Mouse (Mus musculus): ENCODE measurements around the gene Prickle4. TPM values are rescaled to one million over a fixed set of nuclear protein-coding genes. Genes with fewer than 3 reads are reported as not detected.

The Prickle4 gene
- polyA plus RNA-seq, 1 experiment from 2014 or later: 0.53 TPM

DNA sequence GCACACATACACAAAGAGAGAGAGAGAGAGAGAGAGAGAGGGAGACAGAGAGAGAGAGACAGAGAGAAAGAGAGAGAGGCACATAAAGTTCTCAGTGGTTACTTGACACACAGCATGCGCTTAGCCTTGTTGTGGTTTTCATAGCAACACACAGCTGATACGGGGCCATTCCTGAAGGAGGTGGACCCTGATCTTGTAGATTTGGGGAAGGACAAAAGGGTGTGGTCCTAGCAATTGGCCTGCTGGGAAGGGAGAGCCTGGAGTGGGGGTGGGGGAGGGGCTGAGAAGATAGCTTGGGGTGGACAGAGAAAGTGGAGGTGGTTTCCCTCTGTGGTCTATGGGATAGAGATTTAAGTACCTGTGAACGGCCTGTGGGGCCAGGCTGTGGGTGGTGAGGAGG lies 15.5 kb upstream of the Prickle4 start:
- DNase-seq (ENCODE audit: low spot score): no peak
- no peaks in the 10 kb centered on the region for H3K27me3 ChIP-seq (replicated peaks; ENCODE audit: control insufficient read depth, insufficient read depth, low read length)
- no peak for ATAC-seq (replicated peaks; ENCODE audit: low FRiP score, low TSS enrichment, low read depth)
- WGBS: 66% methylated on average over 3 of the region's 3 CpGs
- H3K4me2 ChIP-seq (ENCODE audit: low read length): no peak overlapping the region
- no peak overlapping the region for H3K9ac ChIP-seq (ENCODE audit: low read length)
- H3K36me3 ChIP-seq (ENCODE audit: control insufficient read depth, insufficient read depth, low read length): no peaks in the 10 kb centered on the region
- H3K27ac ChIP-seq (ENCODE audit: low read depth): no peak overlapping the region
- no peaks in the 10 kb centered on the region for H3K9me3 ChIP-seq (ENCODE audit: control insufficient read depth, low read length)
- no peaks in the 10 kb centered on the region for H3K4me1 ChIP-seq (replicated peaks; ENCODE audit: control insufficient read depth, insufficient read depth, low read length)
- no peak overlapping the region for H3K4me3 ChIP-seq (ENCODE audit: low read depth, low read length)

DNA sequence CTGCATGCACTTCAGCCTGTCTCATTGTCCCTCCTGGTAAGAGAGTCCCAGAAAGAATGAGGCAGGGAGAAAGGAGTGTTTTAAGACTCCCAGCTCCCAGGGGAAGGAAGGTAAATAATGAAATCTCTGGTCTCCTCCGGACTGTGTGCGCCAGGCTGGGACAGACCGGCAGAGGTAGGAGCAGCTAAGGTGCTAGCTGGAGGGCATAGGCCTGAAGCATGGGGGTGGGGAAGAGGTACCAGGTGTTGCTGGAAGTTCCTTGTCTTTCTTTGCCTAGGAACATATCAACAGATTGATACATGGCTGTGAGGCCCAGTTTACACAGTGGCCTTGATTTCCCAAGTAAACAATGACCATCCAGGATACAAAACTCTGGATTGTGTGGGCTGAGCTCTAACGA lies 14.4 kb upstream of the Prickle4 start:
- DNase-seq (ENCODE audit: low spot score) (no peak), ATAC-seq (replicated peaks; ENCODE audit: low FRiP score, low TSS enrichment, low read depth) (no peak)
- H3K4me1 ChIP-seq (replicated peaks; ENCODE audit: control insufficient read depth, insufficient read depth, low read length): no peaks in the 10 kb centered on the region
- no peaks in the 10 kb centered on the region; the same call in 1 of the 2 replicates for H3K36me3 ChIP-seq (ENCODE audit: control insufficient read depth, insufficient read depth, low read length)
- H3K4me3 ChIP-seq (ENCODE audit: low read depth, low read length): no peak overlapping the region
- H3K27ac ChIP-seq (ENCODE audit: low read depth): no peak overlapping the region; the same call in 1 of the 2 replicates
- no peaks in the 10 kb centered on the region for H3K9me3 ChIP-seq (ENCODE audit: control insufficient read depth, low read length)
- no peaks in the 10 kb centered on the region for H3K27me3 ChIP-seq (replicated peaks; ENCODE audit: control insufficient read depth, insufficient read depth, low read length)
- no peak overlapping the region for H3K9ac ChIP-seq (ENCODE audit: low read length)
- no peak overlapping the region for H3K4me2 ChIP-seq (ENCODE audit: low read length)
- WGBS: 57% methylated on average over 4 of the region's 4 CpGs

DNA sequence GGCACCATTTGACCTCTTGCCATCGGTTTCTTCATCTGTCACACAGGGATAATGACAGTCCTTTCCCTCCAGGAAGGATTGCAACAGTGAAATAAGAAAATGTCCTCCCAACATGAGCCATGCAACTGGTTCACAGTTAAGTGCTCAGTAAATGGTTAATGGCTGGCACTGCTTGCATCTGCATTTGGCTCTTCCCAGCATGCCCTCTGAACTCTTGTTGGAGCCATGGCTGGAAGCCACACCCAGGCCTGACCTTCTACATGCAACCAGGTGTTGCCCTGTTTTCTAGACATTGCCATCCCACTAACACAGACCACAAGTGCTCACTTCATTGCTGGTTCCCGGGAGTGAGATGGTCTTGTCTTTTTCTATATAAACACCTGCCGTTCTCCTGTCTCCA lies 13.4 kb upstream of the Prickle4 start:
- no peak overlapping the region for H3K27ac ChIP-seq (ENCODE audit: low read depth)
- H3K9me3 ChIP-seq (ENCODE audit: control insufficient read depth, low read length): no peaks in the 10 kb centered on the region
- WGBS: 81% methylated on average over 3 of the region's 3 CpGs
- peaks cover 3% of the 10 kb centered on the region; the same call in 1 of the 2 replicates for H3K4me1 ChIP-seq (replicated peaks; ENCODE audit: control insufficient read depth, insufficient read depth, low read length)
- no peak overlapping the region for H3K4me2 ChIP-seq (ENCODE audit: low read length)
- ATAC-seq (replicated peaks; ENCODE audit: low FRiP score, low TSS enrichment, low read depth) (no peak), DNase-seq (ENCODE audit: low spot score) (no peak)
- peaks cover 6% of the 10 kb centered on the region; the same call in 1 of the 2 replicates for H3K36me3 ChIP-seq (ENCODE audit: control insufficient read depth, insufficient read depth, low read length)
- H3K9ac ChIP-seq (ENCODE audit: low read length): no peak overlapping the region
- no peak overlapping the region for H3K4me3 ChIP-seq (ENCODE audit: low read depth, low read length)
- H3K27me3 ChIP-seq (replicated peaks; ENCODE audit: control insufficient read depth, insufficient read depth, low read length): no peaks in the 10 kb centered on the region

DNA sequence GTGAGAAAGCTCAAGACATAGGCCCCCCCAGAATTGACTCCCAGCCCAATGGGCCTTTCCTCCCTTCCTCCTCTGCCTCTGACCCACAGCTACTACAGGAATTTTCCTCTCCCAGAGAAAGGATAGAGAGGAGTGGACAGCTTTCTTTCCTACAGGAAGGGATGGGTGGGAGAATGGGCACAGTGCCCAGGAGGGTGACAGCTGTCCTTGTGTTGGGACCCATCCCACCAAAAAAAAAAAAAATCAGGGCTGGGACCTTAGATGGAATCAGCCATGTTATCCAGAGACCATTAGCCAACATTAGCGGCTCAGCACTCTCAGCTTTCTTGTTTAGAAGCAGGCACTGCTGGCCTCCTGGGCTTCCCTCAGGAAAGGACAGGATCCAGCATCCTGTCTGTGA lies 11.7 kb upstream of the Prickle4 start:
- ATAC-seq (replicated peaks; ENCODE audit: low FRiP score, low TSS enrichment, low read depth): no peak
- 53% methylated on average over 1 of the region's 1 CpGs for WGBS
- H3K4me2 ChIP-seq (ENCODE audit: low read length): no peak overlapping the region

DNA sequence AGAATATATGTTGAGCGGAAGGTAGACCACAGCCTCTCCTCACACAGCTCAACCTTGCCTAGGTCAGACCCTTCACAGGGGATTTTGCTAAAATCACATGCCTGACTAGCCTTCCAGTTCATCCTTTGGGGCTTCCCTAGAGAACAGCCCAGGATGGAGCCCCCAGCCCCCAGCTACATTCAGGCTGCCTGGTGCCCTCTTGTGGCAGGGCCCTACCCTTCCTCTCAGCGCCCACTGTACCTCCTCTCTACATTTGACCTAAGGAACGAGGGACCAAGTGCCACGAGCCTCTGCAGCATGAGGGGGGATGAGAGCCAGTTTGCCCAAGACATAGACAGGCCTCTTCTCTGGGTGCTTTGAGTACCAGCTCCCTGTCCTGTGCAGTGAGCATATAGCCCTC lies 10.2 kb upstream of the Prickle4 start:
- Histone ChIP-seq H3K27ac (ENCODE audit: low read depth) (no peak overlapping the region), H3K4me2 (ENCODE audit: low read length) (no peak overlapping the region), H3K27me3 (replicated peaks; ENCODE audit: control insufficient read depth, insufficient read depth, low read length) (no peaks in the 10 kb centered on the region), H3K9me3 (ENCODE audit: control insufficient read depth, low read length) (no peaks in the 10 kb centered on the region), H3K36me3 (ENCODE audit: control insufficient read depth, insufficient read depth, low read length) (peaks cover 30% of the 10 kb centered on the region), H3K4me1 (replicated peaks; ENCODE audit: control insufficient read depth, insufficient read depth, low read length) (peaks cover 4% of the 10 kb centered on the region; the same call in 1 of the 2 replicates), H3K4me3 (ENCODE audit: low read depth, low read length) (no peak overlapping the region), H3K9ac (ENCODE audit: low read length) (no peak overlapping the region)
- DNase-seq (ENCODE audit: low spot score) (no peak), ATAC-seq (replicated peaks; ENCODE audit: low FRiP score, low TSS enrichment, low read depth) (no peak)
- WGBS: 87% methylated on average over 4 of the region's 4 CpGs

More for the DNA sequence above, 11.7 kb upstream of the Prickle4 start:
- no peak overlapping the region for H3K27ac ChIP-seq (ENCODE audit: low read depth)
- H3K9ac ChIP-seq (ENCODE audit: low read length): no peak overlapping the region
- no peaks in the 10 kb centered on the region for H3K27me3 ChIP-seq (replicated peaks; ENCODE audit: control insufficient read depth, insufficient read depth, low read length)
- peaks cover 17% of the 10 kb centered on the region for H3K36me3 ChIP-seq (ENCODE audit: control insufficient read depth, insufficient read depth, low read length)
- no peak overlapping the region for H3K4me3 ChIP-seq (ENCODE audit: low read depth, low read length)
- no peak for DNase-seq (ENCODE audit: low spot score)
- peaks cover 4% of the 10 kb centered on the region; the same call in 1 of the 2 replicates for H3K4me1 ChIP-seq (replicated peaks; ENCODE audit: control insufficient read depth, insufficient read depth, low read length)
- H3K9me3 ChIP-seq (ENCODE audit: control insufficient read depth, low read length): no peaks in the 10 kb centered on the region

DNA sequence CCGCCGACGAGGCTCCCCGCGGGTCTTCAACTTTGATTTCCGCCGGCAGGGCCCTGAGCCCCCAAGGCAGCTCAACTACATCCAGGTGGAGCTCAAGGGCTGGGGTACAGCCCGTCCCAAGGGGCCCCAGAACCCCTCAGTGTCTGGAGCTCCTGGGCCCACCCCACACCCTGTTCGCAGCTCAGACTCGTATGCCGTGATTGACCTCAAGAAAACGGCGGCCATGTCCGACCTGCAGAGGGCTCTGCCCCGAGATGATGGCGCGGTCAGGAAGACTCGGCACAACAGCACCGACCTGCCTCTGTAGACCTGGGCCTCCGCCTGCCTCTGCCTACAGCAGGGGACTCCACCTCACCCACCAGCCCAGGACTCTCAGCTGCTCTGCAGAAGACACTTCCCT lies 9.0 kb upstream of the Prickle4 start:
- no peak for DNase-seq (ENCODE audit: low spot score)
- no peak overlapping the region for H3K27ac ChIP-seq (ENCODE audit: low read depth)
- 46% methylated on average over 20 of the region's 20 CpGs for WGBS

DNA sequence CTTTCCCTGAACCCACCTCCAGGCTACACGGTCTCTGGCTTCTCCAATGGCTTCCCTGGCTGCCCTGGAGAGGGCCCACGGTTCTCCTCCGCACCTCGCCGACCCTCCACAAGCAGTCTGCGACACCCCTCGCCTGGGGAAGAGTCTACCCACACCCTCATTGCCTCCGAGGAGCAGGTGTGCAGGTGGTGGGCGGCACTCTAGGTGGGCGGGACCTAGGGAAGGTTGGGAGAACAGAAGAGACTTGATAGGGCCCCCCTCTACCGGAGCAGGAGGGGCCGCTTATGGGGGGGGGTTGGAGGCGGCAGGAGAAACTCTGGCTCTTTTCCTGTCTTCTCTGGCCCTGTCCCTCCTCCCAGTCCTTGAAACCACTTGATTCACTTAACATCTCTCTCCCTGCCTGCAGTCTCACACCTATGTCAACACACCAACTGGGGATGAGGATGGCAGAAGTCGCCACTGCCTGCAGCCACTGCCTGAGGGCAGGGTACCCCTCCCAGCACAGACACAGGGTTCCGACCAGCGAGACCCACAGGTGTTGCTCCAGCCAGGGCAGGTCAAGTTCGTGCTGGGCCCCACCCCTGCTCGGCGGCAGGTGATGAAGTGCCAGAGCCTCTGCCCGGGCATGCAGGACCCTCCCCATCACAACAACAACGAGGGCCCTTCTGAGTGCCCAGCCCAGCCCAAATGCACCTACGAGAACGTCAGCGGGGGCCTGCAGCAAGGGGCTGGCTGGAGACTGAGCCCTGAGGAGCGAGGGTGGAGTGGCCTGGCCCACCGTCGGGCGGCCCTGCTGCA lies 8.2 kb upstream of the Prickle4 start:
- Histone ChIP-seq H3K4me3 (ENCODE audit: low read depth, low read length) (no peak overlapping the region), H3K27ac (ENCODE audit: low read depth) (no peak overlapping the region), H3K4me2 (ENCODE audit: low read length) (no peak overlapping the region), H3K27me3 (replicated peaks; ENCODE audit: control insufficient read depth, insufficient read depth, low read length) (no peaks in the 10 kb centered on the region), H3K4me1 (replicated peaks; ENCODE audit: control insufficient read depth, insufficient read depth, low read length) (peaks cover 4% of the 10 kb centered on the region; the same call in 1 of the 2 replicates), H3K9ac (ENCODE audit: low read length) (no peak overlapping the region), H3K36me3 (ENCODE audit: control insufficient read depth, insufficient read depth, low read length) (peaks cover 37% of the 10 kb centered on the region), H3K9me3 (ENCODE audit: control insufficient read depth, low read length) (no peaks in the 10 kb centered on the region)
- DNase-seq (ENCODE audit: low spot score) (no peak), ATAC-seq (replicated peaks; ENCODE audit: low FRiP score, low TSS enrichment, low read depth) (no peak)
- 40% methylated on average over 28 of the region's 28 CpGs for WGBS

More for the DNA sequence above, 9.0 kb upstream of the Prickle4 start:
- Histone ChIP-seq H3K36me3 (ENCODE audit: control insufficient read depth, insufficient read depth, low read length) (peaks cover 34% of the 10 kb centered on the region), H3K4me2 (ENCODE audit: low read length) (no peak overlapping the region), H3K27me3 (replicated peaks; ENCODE audit: control insufficient read depth, insufficient read depth, low read length) (no peaks in the 10 kb centered on the region), H3K9ac (ENCODE audit: low read length) (no peak overlapping the region), H3K4me3 (ENCODE audit: low read depth, low read length) (no peak overlapping the region), H3K9me3 (ENCODE audit: control insufficient read depth, low read length) (no peaks in the 10 kb centered on the region), H3K4me1 (replicated peaks; ENCODE audit: control insufficient read depth, insufficient read depth, low read length) (peaks cover 4% of the 10 kb centered on the region; the same call in 1 of the 2 replicates)
- no peak for ATAC-seq (replicated peaks; ENCODE audit: low FRiP score, low TSS enrichment, low read depth)

DNA sequence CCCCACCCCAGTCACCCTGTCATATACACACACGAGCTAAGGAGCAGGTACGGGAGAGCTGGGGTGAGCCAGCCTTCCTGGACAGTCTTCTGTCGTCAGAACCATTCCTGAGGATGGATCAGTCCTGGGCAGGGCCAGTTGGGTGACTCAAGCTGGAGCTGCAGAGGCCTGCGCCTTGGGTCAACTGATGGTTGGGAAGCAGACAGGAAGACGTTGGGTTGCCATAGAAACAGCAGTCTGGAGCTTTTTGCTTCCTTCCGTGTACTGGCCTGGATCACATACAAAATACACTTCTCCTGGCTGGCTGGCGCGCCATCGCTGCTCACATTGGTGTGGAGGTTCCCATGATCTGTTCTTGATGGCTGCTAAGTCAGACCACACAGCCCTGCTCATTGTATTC lies 7.3 kb upstream of the Prickle4 start:
- no peak overlapping the region for H3K27ac ChIP-seq (ENCODE audit: low read depth)
- H3K9me3 ChIP-seq (ENCODE audit: control insufficient read depth, low read length): no peaks in the 10 kb centered on the region
- H3K27me3 ChIP-seq (replicated peaks; ENCODE audit: control insufficient read depth, insufficient read depth, low read length): no peaks in the 10 kb centered on the region
- ATAC-seq (replicated peaks; ENCODE audit: low FRiP score, low TSS enrichment, low read depth) (no peak), DNase-seq (ENCODE audit: low spot score) (no peak)
- no peak overlapping the region for H3K4me2 ChIP-seq (ENCODE audit: low read length)
- 76% methylated on average over 9 of the region's 9 CpGs for WGBS
- no peak overlapping the region for H3K4me3 ChIP-seq (ENCODE audit: low read depth, low read length)
- H3K9ac ChIP-seq (ENCODE audit: low read length): no peak overlapping the region
- peaks cover 4% of the 10 kb centered on the region; the same call in 1 of the 2 replicates for H3K4me1 ChIP-seq (replicated peaks; ENCODE audit: control insufficient read depth, insufficient read depth, low read length)
- H3K36me3 ChIP-seq (ENCODE audit: control insufficient read depth, insufficient read depth, low read length): peaks cover 41% of the 10 kb centered on the region

DNA sequence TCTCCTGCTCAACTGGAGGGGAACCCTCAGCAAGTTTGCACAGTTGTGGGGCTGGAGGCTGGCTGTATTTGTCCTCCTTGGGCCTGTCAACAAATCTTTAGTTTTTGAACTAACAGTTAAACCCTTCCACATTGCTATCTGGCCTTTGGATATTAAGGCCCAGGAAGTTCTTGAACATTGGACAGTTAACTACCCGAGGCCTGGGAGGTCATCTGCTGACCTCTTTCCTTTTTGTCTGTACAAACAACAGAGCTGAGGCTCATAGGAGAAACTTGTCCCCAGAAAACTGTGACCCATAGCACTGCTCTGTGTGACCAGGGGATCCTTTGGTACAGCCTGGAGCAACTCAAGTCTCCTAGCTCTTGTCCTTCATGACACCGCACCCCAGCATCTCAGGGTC lies 4.5 kb upstream of the Prickle4 start:
- DNase-seq (ENCODE audit: low spot score): no peak
- WGBS: 79% methylated on average over 2 of the region's 2 CpGs
- H3K27ac ChIP-seq (ENCODE audit: low read depth): no peak overlapping the region

More for the DNA sequence above, 4.5 kb upstream of the Prickle4 start:
- Histone ChIP-seq H3K4me2 (ENCODE audit: low read length) (no peak overlapping the region), H3K9me3 (ENCODE audit: control insufficient read depth, low read length) (no peaks in the 10 kb centered on the region), H3K36me3 (ENCODE audit: control insufficient read depth, insufficient read depth, low read length) (peaks cover 41% of the 10 kb centered on the region), H3K4me1 (replicated peaks; ENCODE audit: control insufficient read depth, insufficient read depth, low read length) (peaks cover 11% of the 10 kb centered on the region; the same call in 1 of the 2 replicates), H3K9ac (ENCODE audit: low read length) (no peak overlapping the region), H3K4me3 (ENCODE audit: low read depth, low read length) (no peak overlapping the region), H3K27me3 (replicated peaks; ENCODE audit: control insufficient read depth, insufficient read depth, low read length) (no peaks in the 10 kb centered on the region)
- ATAC-seq (replicated peaks; ENCODE audit: low FRiP score, low TSS enrichment, low read depth): no peak

Data from intestine, embryonic 14.5 days (tissue).